Mouse (Mus musculus): ENCODE results near the gene Arl4a.

The Arl4a gene

GRCm38 (mm10) chr12:40037876-40038463 is at the start of gene Arl4a:
Gene Arl4a (minus strand): TSS chr12:40038025.
- DNase-seq (ENCODE audit: low spot score in 2 of 2) = peak; percentile 50 to 88

GRCm38 (mm10) chr12:40085731-40086322 is 48.0 kb upstream of the Arl4a start:
- DNase-seq (ENCODE audit: low spot score in 2 of 2) = peak in 1 of 2 experiments; percentile 10

- DNase-seq (ENCODE audit: low spot score in 2 of 2) = no peak
Observed at GRCm38 (mm10) chr12:40082453-40083238, 44.8 kb upstream of the Arl4a start.

- DNase-seq (ENCODE audit: low spot score in 2 of 2) = no peak
Observed at GRCm38 (mm10) chr12:40082048-40082447, 44.2 kb upstream of the Arl4a start.

GRCm38 (mm10) chr12:40073660-40074059 is 35.8 kb upstream of the Arl4a start:
- DNase-seq (ENCODE audit: low spot score in 2 of 2) = no peak

- DNase-seq (ENCODE audit: low spot score in 2 of 2) = no peak
Observed at GRCm38 (mm10) chr12:40047024-40047423, 9.2 kb upstream of the Arl4a start.

- DNase-seq (ENCODE audit: low spot score in 2 of 2) = no peak
Observed at GRCm38 (mm10) chr12:40043816-40044585, 6.2 kb upstream of the Arl4a start.

GRCm38 (mm10) chr12:40040067-40040466 is 2.2 kb upstream of the Arl4a start:
- DNase-seq (ENCODE audit: low spot score in 2 of 2) = peak in 1 of 2 experiments; percentile 11

GRCm38 (mm10) chr12:40037226-40037813 is 505 bp downstream of the Arl4a start:
- DNase-seq (ENCODE audit: low spot score in 2 of 2) = peak; percentile 96 to 99

GRCm38 (mm10) chr12:40036666-40037065 is 1.2 kb downstream of the Arl4a start:
- DNase-seq (ENCODE audit: low spot score in 2 of 2) = no peak

- DNase-seq (ENCODE audit: low spot score in 2 of 2) = no peak
Observed at GRCm38 (mm10) chr12:40035506-40035905, 2.3 kb downstream of the Arl4a start.

- no peak for DNase-seq (ENCODE audit: low spot score in 2 of 2)
Observed at GRCm38 (mm10) chr12:40029201-40029600, 8.6 kb downstream of the Arl4a start.

- no peak for DNase-seq (ENCODE audit: low spot score in 2 of 2)
Observed at GRCm38 (mm10) chr12:40027846-40028245, 10.0 kb downstream of the Arl4a start.

- no peak for DNase-seq (ENCODE audit: low spot score in 2 of 2)
Observed at GRCm38 (mm10) chr12:40027444-40027843, 10.4 kb downstream of the Arl4a start.

- DNase-seq (ENCODE audit: low spot score in 2 of 2) = no peak
Observed at GRCm38 (mm10) chr12:40023918-40024317, 13.9 kb downstream of the Arl4a start.

- no peak for DNase-seq (ENCODE audit: low spot score in 2 of 2)
Observed at GRCm38 (mm10) chr12:40023014-40023642, 14.7 kb downstream of the Arl4a start.

GRCm38 (mm10) chr12:40022344-40022743 is 15.5 kb downstream of the Arl4a start:
- no peak for DNase-seq (ENCODE audit: low spot score in 2 of 2)

GRCm38 (mm10) chr12:40017955-40018505 is 19.8 kb downstream of the Arl4a start:
- no peak for DNase-seq (ENCODE audit: low spot score in 2 of 2)

- DNase-seq (ENCODE audit: low spot score in 2 of 2) = peak in 1 of 2 experiments; percentile 5
Observed at GRCm38 (mm10) chr12:40016648-40017460, 21.0 kb downstream of the Arl4a start.

GRCm38 (mm10) chr12:40016068-40016467 is 21.8 kb downstream of the Arl4a start:
- DNase-seq (ENCODE audit: low spot score in 2 of 2) = no peak
